Mouse (Mus musculus) CH12.LX (cell line): ENCODE results near the gene Lrp10. TPM values are rescaled to one million over a fixed set of nuclear protein-coding genes. Genes with fewer than 3 reads are reported as not detected.

Experiments
- DNase-seq: peaks from one replicate; pipeline ENCODE4 v3.0.0-alpha.2; 2013; ENCODE audit errors: extremely low read depth
- H3K27ac ChIP-seq: 2 replicates; pipeline ENCODE4 v1.5.1; 2012; ENCODE audit warnings: low read depth, mild to moderate bottlenecking, control low read depth, moderate library complexity; ENCODE audit not compliant: insufficient read depth
- H3K27me3 ChIP-seq: replicated peaks from 2 replicates; pipeline ENCODE3; 2012; ENCODE audit warnings: inconsistent platforms
- H3K36me3 ChIP-seq, 2 experiments: replicated peaks in 1 of 2; 2 replicates each; pipeline versions ENCODE3 to v1.6.1; 2012; ENCODE audit warnings: inconsistent platforms in 1 of 2, low read length in 1 of 2, mild to moderate bottlenecking in 1 of 2, mixed read lengths in 1 of 2, moderate library complexity in 1 of 2; ENCODE audit not compliant: control insufficient read depth in 1 of 2, insufficient read depth in 1 of 2
- H3K4me1 ChIP-seq, 2 experiments: 2 replicates each; pipeline ENCODE4 v1.6.1; 2012; ENCODE audit warnings: inconsistent platforms in 1 of 2, moderate library complexity in 1 of 2; ENCODE audit not compliant: insufficient read depth in 2 of 2, control insufficient read depth in 1 of 2
- H3K4me2 ChIP-seq: 2 replicates; pipeline ENCODE4 v1.6.1; 2012; ENCODE audit warnings: low read depth, mild to moderate bottlenecking, control low read depth; ENCODE audit not compliant: poor library complexity, insufficient read depth, severe bottlenecking
- H3K4me3 ChIP-seq, 3 experiments: fragments of 150-350 bp in 1 of 3; sonication (generic) in 1 of 3; replicated peaks in 1 of 3; 2 replicates each; pipeline versions ENCODE3 to v1.5.1; 2011 to 2012; ENCODE audit warnings: low read depth in 2 of 3, low read length in 2 of 3, mild to moderate bottlenecking in 2 of 3, moderate library complexity in 2 of 3, control low read depth in 1 of 3, improper control_type of control experiment in 1 of 3, inconsistent platforms in 1 of 3, mixed read lengths in 1 of 3; ENCODE audit not compliant: poor library complexity in 1 of 3
- H3K79me2 ChIP-seq: replicated peaks from 2 replicates; pipeline ENCODE4 v1.6.1; 2012; ENCODE audit warnings: mild to moderate bottlenecking, moderate library complexity; ENCODE audit not compliant: control insufficient read depth, poor library complexity, insufficient read depth, severe bottlenecking; ENCODE audit errors: extremely low read depth
- H3K9ac ChIP-seq: 2 replicates; pipeline ENCODE4 v1.6.1; 2012; ENCODE audit warnings: low read depth, mild to moderate bottlenecking, control low read depth, moderate library complexity; ENCODE audit not compliant: insufficient read depth
- H3K9me3 ChIP-seq: replicated peaks from 2 replicates; pipeline ENCODE3; 2012; ENCODE audit warnings: low read length, inconsistent platforms, mixed read lengths
- BHLHE40 ChIP-seq: IDR thresholded peaks from 2 replicates; pipeline ENCODE4 v1.6.1; 2011; ENCODE audit warnings: mild to moderate bottlenecking, low read depth, low read length, improper control_type of control experiment
- CHD1 ChIP-seq: IDR thresholded peaks from 2 replicates; pipeline ENCODE4 v1.6.1; 2012; ENCODE audit warnings: low read depth, low read length, improper control_type of control experiment, inconsistent platforms
- CHD2 ChIP-seq: IDR thresholded peaks from 2 replicates; pipeline ENCODE4 v1.6.1; 2011; ENCODE audit warnings: low read length, improper control_type of control experiment
- CTCF ChIP-seq, 2 experiments: IDR thresholded peaks in 1 of 2; conservative IDR thresholded peaks in 1 of 2; 2 replicates each; pipeline ENCODE4 v1.5.1; 2011 to 2012; ENCODE audit warnings: low read depth in 2 of 2, low read length in 2 of 2, improper control_type of control experiment in 1 of 2, inconsistent platforms in 1 of 2, mild to moderate bottlenecking in 1 of 2, moderate library complexity in 1 of 2
- E2F4 ChIP-seq: IDR thresholded peaks from 2 replicates; pipeline ENCODE4 v1.6.1; 2011; ENCODE audit warnings: low read depth, low read length, improper control_type of control experiment; ENCODE audit not compliant: insufficient replicate concordance
- ELF1 ChIP-seq: IDR thresholded peaks from 2 replicates; pipeline ENCODE4 v1.6.1; 2014; ENCODE audit warnings: low read depth, mild to moderate bottlenecking, inconsistent platforms, low read length, improper control_type of control experiment
- EP300 ChIP-seq: IDR thresholded peaks from 2 replicates; pipeline ENCODE4 v1.6.1; 2011; ENCODE audit warnings: low read length, improper control_type of control experiment
- ETS1 ChIP-seq: conservative IDR thresholded peaks from 2 replicates; pipeline ENCODE4 v1.6.1; 2012; ENCODE audit warnings: low read depth, mild to moderate bottlenecking, inconsistent platforms, low read length, improper control_type of control experiment, moderate library complexity
- GABPA ChIP-seq: IDR thresholded peaks from 2 replicates; pipeline ENCODE4 v1.6.1; 2012; ENCODE audit warnings: low read depth, low read length, improper control_type of control experiment, inconsistent platforms; ENCODE audit not compliant: insufficient replicate concordance
- HCFC1 ChIP-seq: IDR thresholded peaks from 2 replicates; pipeline ENCODE4 v1.6.1; 2012; ENCODE audit warnings: low read depth, mild to moderate bottlenecking, inconsistent platforms, low read length, improper control_type of control experiment
- IRF4 ChIP-seq: IDR thresholded peaks from 2 replicates; pipeline ENCODE4 v1.6.1; 2014; ENCODE audit warnings: low read depth, mild to moderate bottlenecking, inconsistent platforms, low read length, improper control_type of control experiment
- JUN ChIP-seq: IDR thresholded peaks from 2 replicates; pipeline ENCODE4 v1.6.1; 2011; ENCODE audit warnings: low read depth, mild to moderate bottlenecking, low read length, improper control_type of control experiment, moderate library complexity; ENCODE audit not compliant: insufficient read depth
- JUND ChIP-seq: conservative IDR thresholded peaks from 2 replicates; pipeline ENCODE4 v1.6.1; 2011; ENCODE audit warnings: low read depth, low read length, improper control_type of control experiment
- MAFK ChIP-seq: IDR thresholded peaks from 2 replicates; pipeline ENCODE4 v1.6.1; 2011; ENCODE audit warnings: low read length, improper control_type of control experiment; ENCODE audit not compliant: insufficient replicate concordance
- MAX ChIP-seq: IDR thresholded peaks from 2 replicates; pipeline ENCODE4 v1.6.1; 2011; ENCODE audit warnings: low read length, improper control_type of control experiment
- MAZ ChIP-seq: IDR thresholded peaks from 2 replicates; pipeline ENCODE4 v1.6.1; 2012; ENCODE audit warnings: low read depth, mild to moderate bottlenecking, inconsistent platforms, low read length, improper control_type of control experiment, moderate library complexity
- MXI1 ChIP-seq: IDR thresholded peaks from 2 replicates; pipeline ENCODE4 v1.6.1; 2011; ENCODE audit warnings: mild to moderate bottlenecking, low read depth, low read length, improper control_type of control experiment
- MYC ChIP-seq: IDR thresholded peaks from 2 replicates; pipeline ENCODE4 v1.6.1; 2011; ENCODE audit warnings: low read depth, mild to moderate bottlenecking, improper control_type of control experiment, low read length
- NELFE ChIP-seq: IDR thresholded peaks from 2 replicates; pipeline ENCODE4 v1.6.1; 2011; ENCODE audit warnings: low read depth, low read length, improper control_type of control experiment
- PAX5 ChIP-seq: IDR thresholded peaks from 2 replicates; pipeline ENCODE4 v1.6.1; 2012; ENCODE audit warnings: low read length, inconsistent platforms, mixed read lengths
- POLR2A ChIP-seq: IDR thresholded peaks from 2 replicates; pipeline ENCODE4 v1.6.1; 2011; ENCODE audit warnings: low read depth, mild to moderate bottlenecking, improper control_type of control experiment, low read length
- POLR2AphosphoS2 ChIP-seq: IDR thresholded peaks from 2 replicates; pipeline ENCODE4 v1.6.1; 2011; ENCODE audit warnings: low read depth, low read length, improper control_type of control experiment
- RAD21 ChIP-seq: IDR thresholded peaks from 2 replicates; pipeline ENCODE4 v1.6.1; 2011; ENCODE audit warnings: low read depth, mild to moderate bottlenecking, low read length, improper control_type of control experiment, moderate library complexity
- RCOR1 ChIP-seq: conservative IDR thresholded peaks from 2 replicates; pipeline ENCODE4 v1.6.1; 2012; ENCODE audit warnings: low read depth, mild to moderate bottlenecking, inconsistent platforms, low read length, improper control_type of control experiment
- SIN3A ChIP-seq: IDR thresholded peaks from 2 replicates; pipeline ENCODE4 v1.6.1; 2012; ENCODE audit warnings: low read length, improper control_type of control experiment, inconsistent platforms
- SMC3 ChIP-seq: IDR thresholded peaks from 2 replicates; pipeline ENCODE4 v1.6.1; 2011; ENCODE audit warnings: low read depth, low read length, improper control_type of control experiment
- TBP ChIP-seq: conservative IDR thresholded peaks from 2 replicates; pipeline ENCODE4 v1.6.1; 2011; ENCODE audit warnings: low read depth, low read length, improper control_type of control experiment
- TCF12 ChIP-seq: IDR thresholded peaks from 2 replicates; pipeline ENCODE4 v1.6.1; 2014; ENCODE audit warnings: low read depth, mild to moderate bottlenecking, inconsistent platforms, low read length, improper control_type of control experiment
- UBTF ChIP-seq: IDR thresholded peaks from 2 replicates; pipeline ENCODE4 v1.6.1; 2012; ENCODE audit warnings: low read depth, mild to moderate bottlenecking, inconsistent platforms, low read length, improper control_type of control experiment, moderate library complexity
- USF1 ChIP-seq: IDR thresholded peaks from 2 replicates; pipeline ENCODE4 v1.6.1; 2014; ENCODE audit warnings: low read depth, mild to moderate bottlenecking, inconsistent platforms, low read length, improper control_type of control experiment
- USF2 ChIP-seq: conservative IDR thresholded peaks from 2 replicates; pipeline ENCODE4 v1.6.1; 2011; ENCODE audit warnings: low read depth, low read length, improper control_type of control experiment
- ZC3H11A ChIP-seq: IDR thresholded peaks from 2 replicates; pipeline ENCODE4 v1.6.1; 2012; ENCODE audit warnings: low read depth, mild to moderate bottlenecking, inconsistent platforms, low read length, improper control_type of control experiment
- ZKSCAN1 ChIP-seq: IDR thresholded peaks from 2 replicates; pipeline ENCODE4 v1.6.1; 2012; ENCODE audit warnings: low read depth, inconsistent platforms, low read length, improper control_type of control experiment, borderline replicate concordance
- ZMIZ1 ChIP-seq: IDR thresholded peaks from 2 replicates; pipeline ENCODE4 v1.6.1; 2012; ENCODE audit warnings: low read depth, mild to moderate bottlenecking, inconsistent platforms, low read length, improper control_type of control experiment
- dilution Hi-C: fragments of 300-500 bp; cut with MboI; formaldehyde crosslinking; loops from 2 replicates; pipeline ENCODE4 v1.14.3; 2020; ENCODE audit warnings: low sequenced_read_pairs; ENCODE audit not compliant: extremely low pct_unique_long_range_greater_than_20kb, extremely low pct_ligation_motif_present
- in situ Hi-C: fragments of 300-500 bp; cut with MboI; formaldehyde crosslinking; loops from 3 replicates; pipeline ENCODE4 v1.14.3; 2019; ENCODE audit warnings: low sequenced_read_pairs, low pct_ligation_motif_present, low pct_unique_long_range_greater_than_20kb, mixed read lengths
- polyA plus RNA-seq: library from polyadenylated mRNA; unstranded; fragments of >175 nt; gene quantifications from 2 replicates; pipeline ENCODE4 v1.2.1, GENCODE M21; 2012; ENCODE audit warnings: low read depth; ENCODE audit not compliant: insufficient read length
- total RNA-seq, 2 experiments: library from RNA; depleted of rRNA; stranded (reverse); fragments of 300-350 nt in 1 of 2; fragments of >200 nt in 1 of 2; gene quantifications; 2 replicates each; pipeline ENCODE4 v1.2.3; 2012 to 2014

Gene Lrp10
- total and polyA plus RNA-seq, 3 experiments: 28.7 to 79.8 (median 60.0) TPM

GRCm38 (mm10) chr14:54463108-54463958, 604 bp upstream of the Lrp10 start (continued):
- TF ChIP-seq RCOR1: 0 out of 2 replicates have a peak, but pooled peaks have one; percentile 64

GRCm38 (mm10) chr14:54464293-54465005, 512 bp downstream of the Lrp10 start:
- dilution Hi-C loops: no loop called here
- in situ Hi-C loops: loop anchor here (10.0 kb wide), 1 partner anchor 50 kb away; the partner anchor contains the start of gene Prmt5
- H3K9me3 ChIP-seq: no peaks in the 10 kb centered on the region
- peak; percentile 92 for DNase-seq
- peak overlapping the region; percentile 89 for H3K9ac ChIP-seq
- H3K27ac ChIP-seq: peak overlapping the region; percentile 99
- peaks cover 4% of the 10 kb centered on the region; the same call in 1 of the 2 replicates for H3K79me2 ChIP-seq
- H3K4me2 ChIP-seq: peak overlapping the region; percentile 75
- peak overlapping the region; percentile 68 to 96 (median 87) for H3K4me3 ChIP-seq
- H3K36me3 ChIP-seq: peaks cover 29 to 39% of the 10 kb centered on the region in 2 experiments
- no peaks in the 10 kb centered on the region for H3K27me3 ChIP-seq
- H3K4me1 ChIP-seq: peaks cover 4 to 31% of the 10 kb centered on the region in 2 experiments; a peak in 3 of 4 replicates
- no peak for TF ChIP-seq GABPA
- peak in 1 of 2 experiments; percentile 90; a peak in 3 of 4 replicates for TF ChIP-seq CTCF (conservative IDR thresholded peaks at IDR 0.05 in 1 of 2, IDR thresholded peaks at IDR 0.05 in 1 of 2; ENCODE audit: low read depth in 2 of 2, low read length in 2 of 2)
- no peak for TF ChIP-seq EP300
- TF ChIP-seq CHD1: no peak
- 0 out of 2 replicates have a peak, but pooled peaks have one; percentile 8 for TF ChIP-seq JUN
- no peak for TF ChIP-seq E2F4
- TF ChIP-seq TBP: 0 out of 2 replicates have a peak, but pooled peaks have one; percentile 27
- peak; percentile 75 for TF ChIP-seq SIN3A
- TF ChIP-seq USF2: no peak
- no peak for TF ChIP-seq ZKSCAN1
- peak; percentile 45; the same call in 1 of the 2 replicates for TF ChIP-seq POLR2A
- TF ChIP-seq BHLHE40: peak; percentile 50; the same call in 1 of the 2 replicates
- TF ChIP-seq MAFK: no peak
- TF ChIP-seq RAD21: peak; percentile 65
- TF ChIP-seq MAX: peak; percentile 46; the same call in 1 of the 2 replicates
- no peak for TF ChIP-seq ZC3H11A
- no peak; the same call in 1 of the 2 replicates for TF ChIP-seq CHD2
- TF ChIP-seq MYC: 0 out of 2 replicates have a peak, but pooled peaks have one; percentile 43
- no peak for TF ChIP-seq PAX5
- TF ChIP-seq HCFC1: peak; percentile 78
- no peak; the same call in 1 of the 2 replicates for TF ChIP-seq TCF12
- TF ChIP-seq SMC3: peak; percentile 60
- peak; percentile 20; the same call in 1 of the 2 replicates for TF ChIP-seq MXI1
- TF ChIP-seq JUND: no peak
- no peak; the same call in 1 of the 2 replicates for TF ChIP-seq ZMIZ1
- peak; percentile 69; the same call in 1 of the 2 replicates for TF ChIP-seq IRF4
- TF ChIP-seq POLR2AphosphoS2: no peak
- TF ChIP-seq UBTF: peak; percentile 68; the same call in 1 of the 2 replicates
- TF ChIP-seq ETS1: peak; percentile 54
- TF ChIP-seq ELF1: peak; percentile 94
- peak; percentile 86 for TF ChIP-seq MAZ
- TF ChIP-seq USF1: no peak
- TF ChIP-seq NELFE: no peak; the same call in 1 of the 2 replicates
